Mouse (Mus musculus): ENCODE results near the gene Elf2.

Gene Elf2

DNA sequence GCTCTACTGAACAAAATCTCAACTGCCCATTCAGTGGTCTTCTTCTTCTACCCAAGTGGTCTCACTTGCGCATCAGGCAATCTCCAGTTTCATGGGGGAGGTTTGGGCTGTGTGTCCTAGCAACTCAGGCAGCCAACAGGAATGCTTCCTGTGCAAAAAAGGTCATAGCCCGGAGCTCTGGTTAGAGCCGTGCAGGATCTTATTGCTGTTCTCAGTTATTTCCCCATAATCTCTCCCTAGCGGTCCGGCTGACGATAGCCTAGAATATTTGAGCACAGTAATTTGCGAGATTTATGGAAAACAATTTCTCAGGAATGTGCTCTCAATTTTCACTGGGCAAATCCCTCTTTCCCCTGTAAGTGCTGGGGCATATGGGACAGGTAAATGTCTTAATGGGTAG is 133.9 kb downstream of the Elf2 start:
- no peak for DNase-seq

GRCm38 (mm10) chr3:51204897-51205296 is 135.6 kb downstream of the Elf2 start:
- DNase-seq: no peak

GRCm38 (mm10) chr3:51204441-51204840 is 136.0 kb downstream of the Elf2 start:
- no peak for DNase-seq

GRCm38 (mm10) chr3:51203906-51204305 is 136.6 kb downstream of the Elf2 start:
- DNase-seq: no peak

Measured in kidney, adult 11 months (tissue).